Mouse (Mus musculus) intestine, embryonic 14.5 days (tissue): ENCODE results near the gene Cyth2. TPM values are rescaled to one million over a fixed set of nuclear protein-coding genes. Genes with fewer than 3 reads are reported as not detected.

Source experiments
- ATAC-seq: fragments of 200-750 bp; cut with Nextera tagmentation; replicated peaks from 2 replicates; pipeline ENCODE4 v1.8.0; 2017; ENCODE audit warnings: low read depth, moderate number of reproducible peaks, moderate TSS enrichment, moderate library complexity; ENCODE audit not compliant: low FRiP score, low TSS enrichment
- DNase-seq: peaks from one replicate; pipeline ENCODE4 v3.0.0-alpha.2; 2018; ENCODE audit warnings: low spot score
- H3K27ac ChIP-seq: fragments of 300-500 bp; sonication (generic); 2 replicates; pipeline ENCODE4 v1.5.1; 2014; ENCODE audit warnings: low read depth, mild to moderate bottlenecking, control low read depth
- H3K27me3 ChIP-seq: fragments of 300-500 bp; sonication (generic); replicated peaks from 2 replicates; pipeline ENCODE4 v1.6.1; 2014; ENCODE audit warnings: low read length, control low read depth; ENCODE audit not compliant: control insufficient read depth, insufficient read depth
- H3K36me3 ChIP-seq: fragments of 300-500 bp; sonication (generic); 2 replicates; pipeline ENCODE4 v1.6.1; 2014; ENCODE audit warnings: low read length, control low read depth; ENCODE audit not compliant: control insufficient read depth, insufficient read depth
- H3K4me1 ChIP-seq: fragments of 300-500 bp; sonication (generic); replicated peaks from 2 replicates; pipeline ENCODE4 v1.6.1; 2014; ENCODE audit warnings: low read length, control low read depth, mixed read lengths; ENCODE audit not compliant: control insufficient read depth, insufficient read depth
- H3K4me2 ChIP-seq: fragments of 300-500 bp; sonication (generic); 2 replicates; pipeline ENCODE4 v1.6.1; 2014; ENCODE audit warnings: low read length
- H3K4me3 ChIP-seq: fragments of 300-500 bp; sonication (generic); 2 replicates; pipeline ENCODE4 v1.5.1; 2014; ENCODE audit warnings: low read depth, low read length, control low read depth, mixed read lengths
- H3K9ac ChIP-seq: fragments of 300-500 bp; sonication (generic); 2 replicates; pipeline ENCODE4 v1.6.1; 2014; ENCODE audit warnings: mild to moderate bottlenecking, low read length
- H3K9me3 ChIP-seq: fragments of 300-500 bp; sonication (generic); 2 replicates; pipeline ENCODE4 v1.6.1; 2016; ENCODE audit warnings: low read length, control low read depth; ENCODE audit not compliant: control insufficient read depth
- WGBS: fragments of 180-500 bp; shearing (Covaris S2); extraction: QIAGEN DNeasy Blood & Tissue Kit; methylation state at CpG from one replicate; pipeline ENCODE4 v1.1.7; 2014; 5-methylcytosine and 5-hydroxymethylcytosine counted together
- polyA plus RNA-seq: library from polyadenylated mRNA; unstranded; fragments of >200 nt; fragmentation: Nextera tagmentation; extraction: Ambion mirVana; gene quantifications from 2 replicates; pipeline ENCODE4 v1.2.1, GENCODE M21; 2014

Gene Cyth2
- polyA plus RNA-seq, 1 experiment from 2014 or later = 95.5 TPM

DNA sequence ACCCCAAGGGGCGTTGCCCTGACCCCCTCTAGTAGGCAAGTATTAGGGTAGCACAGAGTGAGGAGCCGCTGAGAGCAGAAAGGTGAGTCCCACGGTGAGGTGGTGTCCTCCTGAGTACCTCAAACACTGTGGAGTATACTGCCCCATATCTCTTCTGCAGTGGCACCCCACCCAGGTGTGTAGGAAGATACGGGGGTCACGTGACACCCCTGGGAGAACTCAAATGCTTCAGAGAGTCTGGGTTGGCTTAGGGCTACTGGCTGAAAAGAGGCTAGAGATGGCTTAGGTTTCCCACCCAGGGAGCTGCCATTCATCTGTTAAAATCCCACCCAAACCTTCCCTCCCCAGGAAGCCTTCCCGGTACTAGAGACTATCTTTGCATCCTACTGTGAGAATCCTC, 17.4 kb downstream of the Cyth2 start:
- DNase-seq (no peak), ATAC-seq (no peak)
- Histone ChIP-seq H3K36me3 (peaks cover 18% of the 10 kb centered on the region; the same call in 1 of the 2 replicates), H3K27me3 (peaks cover 21% of the 10 kb centered on the region), H3K4me3 (no peak overlapping the region), H3K9ac (no peak overlapping the region), H3K9me3 (no peaks in the 10 kb centered on the region), H3K4me2 (no peak overlapping the region), H3K27ac (no peak overlapping the region), H3K4me1 (peaks cover 8% of the 10 kb centered on the region)
- 55% methylated on average over 6 of the region's 6 CpGs for WGBS

DNA sequence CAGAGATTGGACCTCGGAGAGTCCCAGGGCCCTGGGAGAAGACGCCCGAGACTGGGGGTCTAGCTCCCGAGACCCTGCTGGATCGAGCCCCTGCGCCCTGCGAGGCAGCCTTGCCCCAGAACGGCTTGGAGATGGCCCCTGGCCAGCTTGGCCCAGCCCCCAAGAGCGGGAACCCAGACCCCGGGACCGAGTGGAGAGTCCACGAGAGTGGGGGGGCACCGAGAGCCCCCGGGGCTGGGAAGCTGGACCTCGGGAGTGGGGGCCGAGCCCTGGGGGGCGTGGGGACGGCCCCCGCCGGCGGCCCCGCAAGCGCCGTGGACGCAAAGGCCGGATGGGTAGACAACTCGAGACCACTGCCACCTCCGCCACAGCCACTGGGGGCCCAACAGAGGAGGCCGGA, 19.4 kb downstream of the Cyth2 start:
- Histone ChIP-seq H3K27me3 (peaks cover 21% of the 10 kb centered on the region), H3K9me3 (no peaks in the 10 kb centered on the region), H3K4me2 (no peak overlapping the region), H3K36me3 (peaks cover 22% of the 10 kb centered on the region), H3K4me1 (peaks cover 5% of the 10 kb centered on the region), H3K27ac (no peak overlapping the region), H3K4me3 (no peak overlapping the region), H3K9ac (no peak overlapping the region)
- no peak for DNase-seq
- no peak for ATAC-seq
- 95% methylated on average over 29 of the region's 29 CpGs for WGBS

DNA sequence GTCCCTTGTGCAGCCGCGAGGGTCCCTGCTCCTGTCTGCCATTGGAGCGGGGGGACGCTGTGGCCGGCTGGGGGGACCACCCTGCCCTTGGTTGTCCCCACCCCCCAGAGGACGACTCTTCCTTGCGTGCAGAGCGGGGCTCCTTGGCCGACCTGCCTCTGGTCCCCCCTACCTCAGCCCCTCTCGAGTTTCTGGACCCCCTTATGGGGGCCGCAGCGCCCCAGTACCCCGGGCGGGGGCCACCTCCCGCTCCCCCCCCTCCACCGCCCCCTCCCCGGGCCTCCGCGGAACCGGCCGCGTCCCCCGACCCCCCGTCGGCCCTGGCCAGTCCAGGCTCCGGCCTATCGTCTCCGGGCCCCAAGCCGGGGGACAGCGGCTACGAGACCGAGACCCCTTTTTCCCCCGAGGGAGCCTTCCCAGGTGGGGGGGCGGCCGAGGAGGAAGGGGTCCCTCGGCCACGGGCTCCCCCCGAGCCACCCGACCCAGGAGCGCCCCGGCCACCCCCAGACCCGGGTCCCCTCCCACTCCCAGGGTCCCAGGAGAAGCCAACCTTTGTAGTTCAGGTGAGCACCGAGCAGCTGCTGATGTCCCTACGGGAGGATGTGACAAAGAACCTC, 20.3 kb downstream of the Cyth2 start:
- DNase-seq (no peak), ATAC-seq (no peak)
- H3K4me2 ChIP-seq = no peak overlapping the region
- no peak overlapping the region for H3K9ac ChIP-seq
- peaks cover 21% of the 10 kb centered on the region for H3K27me3 ChIP-seq
- H3K36me3 ChIP-seq = peaks cover 31% of the 10 kb centered on the region
- no peak overlapping the region for H3K4me3 ChIP-seq
- WGBS = 91% methylated on average over 40 of the region's 44 CpGs
- H3K9me3 ChIP-seq = no peaks in the 10 kb centered on the region
- no peak overlapping the region for H3K27ac ChIP-seq
- peaks cover 5% of the 10 kb centered on the region for H3K4me1 ChIP-seq

DNA sequence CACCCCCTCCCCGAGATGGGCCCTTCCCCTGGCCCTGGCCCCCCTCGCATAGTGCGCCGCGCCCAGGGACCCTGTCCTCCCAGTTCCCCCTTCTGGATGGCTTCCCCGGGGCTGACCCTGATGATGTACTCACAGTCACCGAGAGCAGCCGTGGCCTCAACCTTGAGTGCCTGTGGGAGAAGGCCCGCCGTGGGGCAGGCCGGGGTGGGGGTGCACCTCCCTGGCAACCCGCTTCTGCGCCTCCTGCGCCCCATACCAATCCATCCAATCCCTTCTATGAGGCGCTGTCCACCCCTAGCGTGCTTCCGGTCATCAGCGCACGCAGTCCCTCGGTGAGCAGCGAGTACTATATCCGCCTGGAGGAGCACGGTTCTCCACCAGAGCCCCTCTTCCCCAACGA, 21.1 kb downstream of the Cyth2 start:
- WGBS = 87% methylated on average over 24 of the region's 24 CpGs
- Histone ChIP-seq H3K9me3 (no peaks in the 10 kb centered on the region), H3K4me3 (no peak overlapping the region), H3K36me3 (peaks cover 39% of the 10 kb centered on the region), H3K27ac (no peak overlapping the region), H3K27me3 (peaks cover 19% of the 10 kb centered on the region), H3K4me2 (no peak overlapping the region), H3K9ac (no peak overlapping the region), H3K4me1 (peaks cover 2% of the 10 kb centered on the region)
- ATAC-seq (no peak), DNase-seq (no peak)

DNA sequence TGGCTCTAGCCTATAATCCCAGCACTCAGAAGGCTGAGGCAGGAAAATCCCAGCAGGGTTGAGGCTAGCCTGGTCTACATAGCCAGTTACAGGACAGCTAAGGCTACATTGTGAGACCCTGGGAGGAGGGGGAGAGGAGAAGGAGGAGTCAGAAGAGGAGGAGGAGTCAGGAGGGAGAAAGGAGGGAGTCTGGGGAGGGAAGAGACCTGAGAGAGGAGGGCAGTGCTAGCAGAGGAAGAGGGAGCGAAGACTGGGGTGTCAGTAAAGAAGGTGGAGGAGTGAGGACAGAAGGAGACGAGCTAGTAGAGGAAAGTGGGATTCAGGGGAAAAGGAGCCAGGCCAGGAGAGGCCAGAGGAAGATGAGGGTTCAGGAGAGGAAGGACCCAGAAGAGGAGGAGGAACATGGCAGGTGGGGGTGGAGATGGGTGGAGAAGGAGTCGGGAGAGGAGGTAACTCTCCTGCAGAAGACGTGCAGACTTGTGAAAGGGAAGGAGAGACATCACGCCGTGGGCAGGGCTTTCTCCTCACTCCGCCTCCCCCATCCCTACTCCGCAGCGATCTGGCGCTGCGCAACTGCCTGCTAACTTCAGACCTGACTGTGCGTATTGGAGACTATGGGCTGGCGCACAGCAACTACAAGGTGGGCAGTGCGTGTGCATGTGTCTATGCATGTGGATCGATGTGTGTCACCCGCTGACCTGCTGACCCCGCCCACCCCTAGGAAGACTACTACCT, 22.5 kb downstream of the Cyth2 start:
- DNase-seq = no peak
- Histone ChIP-seq H3K27ac (no peak overlapping the region), H3K9me3 (no peaks in the 10 kb centered on the region), H3K27me3 (peaks cover 6% of the 10 kb centered on the region; the same call in 1 of the 2 replicates), H3K9ac (no peak overlapping the region), H3K4me1 (0 out of 2 replicates have a peak, but pooled peaks cover under 1% of the 10 kb centered on the region), H3K36me3 (peaks cover 45% of the 10 kb centered on the region), H3K4me2 (no peak overlapping the region), H3K4me3 (no peak overlapping the region)
- 78% methylated on average over 17 of the region's 17 CpGs for WGBS
- ATAC-seq = no peak

DNA sequence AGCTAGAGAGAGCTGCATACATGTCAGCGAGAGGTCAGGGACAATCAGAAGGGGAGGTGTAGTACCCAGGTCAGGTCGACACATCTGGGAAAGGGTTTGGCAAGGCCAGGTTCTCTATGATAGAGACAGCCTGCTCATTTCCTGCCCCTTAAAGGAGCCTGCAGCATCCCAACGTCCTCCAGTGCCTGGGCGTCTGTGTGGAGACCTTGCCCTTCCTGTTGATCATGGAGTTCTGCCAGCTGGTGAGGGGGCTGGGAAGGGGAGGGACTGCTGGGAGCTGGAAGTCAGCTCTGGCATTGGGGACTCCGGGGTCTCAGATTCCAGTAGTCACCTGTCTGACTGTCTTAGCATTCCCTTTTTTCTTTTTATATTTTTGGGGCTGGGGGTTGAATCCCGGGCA, 23.7 kb downstream of the Cyth2 start:
- H3K9ac ChIP-seq = no peak overlapping the region
- H3K36me3 ChIP-seq = peaks cover 41% of the 10 kb centered on the region
- no peaks in the 10 kb centered on the region for H3K9me3 ChIP-seq
- ATAC-seq (no peak), DNase-seq (no peak)
- no peak overlapping the region for H3K27ac ChIP-seq
- no peak overlapping the region for H3K4me2 ChIP-seq
- 67% methylated on average over 6 of the region's 6 CpGs for WGBS
- 0 out of 2 replicates have a peak, but pooled peaks cover 3% of the 10 kb centered on the region for H3K4me1 ChIP-seq
- H3K4me3 ChIP-seq = no peak overlapping the region
- H3K27me3 ChIP-seq = no peaks in the 10 kb centered on the region

DNA sequence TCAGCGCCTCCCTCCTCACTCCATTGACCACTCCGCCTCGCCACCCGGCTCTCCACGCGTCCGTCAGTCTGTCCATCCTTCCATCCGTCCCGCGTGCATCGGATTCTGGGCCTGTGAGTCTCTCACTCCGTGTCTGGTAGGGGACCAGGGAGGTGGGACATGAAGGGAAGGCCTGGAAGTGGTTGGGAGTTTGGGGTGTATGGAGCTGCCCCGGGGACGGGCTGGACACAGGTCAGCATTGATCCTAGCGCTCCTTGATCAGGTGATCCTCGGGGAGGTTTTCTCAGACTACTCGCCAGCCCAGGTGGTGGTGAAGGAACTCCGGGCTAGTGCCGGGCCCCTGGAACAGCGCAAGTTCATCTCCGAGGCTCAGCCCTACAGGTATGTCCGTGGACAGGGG, 26.7 kb downstream of the Cyth2 start:
- DNase-seq = no peak
- ATAC-seq = no peak
- H3K9ac ChIP-seq = no peak overlapping the region
- no peak overlapping the region for H3K27ac ChIP-seq
- peaks cover 16% of the 10 kb centered on the region; the same call in 1 of the 2 replicates for H3K4me1 ChIP-seq
- no peak overlapping the region for H3K4me3 ChIP-seq
- no peaks in the 10 kb centered on the region for H3K27me3 ChIP-seq
- peak overlapping the region; percentile 62; the same call in 1 of the 2 replicates for H3K4me2 ChIP-seq
- peaks cover 33% of the 10 kb centered on the region for H3K36me3 ChIP-seq
- WGBS = 80% methylated on average over 22 of the region's 22 CpGs
- no peaks in the 10 kb centered on the region for H3K9me3 ChIP-seq

DNA sequence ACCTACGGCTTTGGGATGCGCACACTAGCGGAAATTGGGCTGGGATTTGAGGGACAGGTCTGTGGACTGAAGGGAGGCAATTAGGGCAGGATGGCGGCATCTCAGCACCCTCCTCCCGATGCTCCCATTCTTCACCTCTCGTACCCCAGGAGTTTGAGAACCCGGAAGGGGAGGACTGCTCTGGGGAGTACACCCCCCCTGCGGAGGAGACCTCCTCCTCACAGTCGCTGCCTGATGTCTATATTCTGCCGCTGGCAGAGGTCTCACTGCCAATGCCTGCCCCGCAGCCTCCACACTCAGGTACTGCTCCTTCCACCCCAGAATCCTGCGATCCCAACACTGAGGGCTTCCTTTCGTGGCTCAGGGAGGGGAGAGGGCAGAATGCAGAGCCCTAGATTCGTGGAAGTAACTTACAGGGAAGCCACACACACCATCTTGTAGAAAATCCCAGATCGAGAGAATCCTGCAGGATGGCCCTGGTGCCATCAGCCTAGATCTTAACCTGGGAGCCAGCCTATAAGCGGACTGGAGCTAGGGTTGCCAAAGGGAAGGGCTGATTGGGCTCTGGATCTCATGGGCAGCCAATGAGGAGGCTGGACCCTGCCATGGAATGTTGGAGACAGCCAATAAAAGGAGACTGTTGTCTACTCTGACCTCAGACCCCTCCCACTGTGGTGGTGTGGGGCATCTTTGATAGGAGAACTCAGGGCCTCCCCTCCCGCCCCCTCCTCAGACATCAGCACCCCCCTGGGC, 27.5 kb downstream of the Cyth2 start:
- Histone ChIP-seq H3K4me1 (peaks cover 16% of the 10 kb centered on the region; the same call in 1 of the 2 replicates), H3K27me3 (no peaks in the 10 kb centered on the region), H3K4me3 (peak overlapping the region; percentile 48), H3K36me3 (peaks cover 26% of the 10 kb centered on the region), H3K9me3 (no peaks in the 10 kb centered on the region), H3K4me2 (peak overlapping the region; percentile 62), H3K9ac (no peak overlapping the region), H3K27ac (0 out of 2 replicates have a peak overlapping the region, but pooled peaks have one; percentile 5)
- DNase-seq = no peak
- ATAC-seq = 0 out of 2 replicates have a peak, but pooled peaks have one; percentile 24
- WGBS = 13% methylated on average over 17 of the region's 17 CpGs
